In the genomic region with DNA sequence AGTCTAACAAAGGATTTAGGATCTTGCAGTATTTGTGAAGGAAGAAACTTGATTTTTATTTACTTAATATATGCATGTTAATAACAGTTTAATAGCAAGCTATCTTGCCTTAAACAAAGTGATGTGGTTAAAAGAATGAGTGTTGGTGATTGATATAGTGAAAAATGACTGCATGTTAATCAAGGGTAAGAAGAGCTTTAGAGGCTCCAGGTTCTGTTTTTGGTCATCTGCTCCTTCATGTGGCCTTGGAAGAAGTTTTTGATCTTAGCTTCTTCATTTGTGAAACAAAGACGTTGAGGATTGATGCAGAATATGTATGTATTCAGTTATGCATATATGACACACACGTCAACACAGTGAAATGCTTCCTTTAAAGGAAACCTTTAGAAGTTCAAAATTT, we compare ENCODE assay signal across 32 mouse cellular contexts.
"Had no signal": no experiment of that assay in that cellular context is flagged by ENCODE, and none has a peak within 500 bp of the region (broad histone marks: within the 10 kb centered on the region; RNA-seq: fewer than 3 reads in every experiment).

No protein-coding gene starts in this region.

- H3K4me2 ChIP-seq: limb, embryonic 12.5 days; limb, embryonic 13.5 days; limb, embryonic 15.5 days; liver, embryonic 11.5 days; liver, embryonic 12.5 days; liver, embryonic 13.5 days; liver, embryonic 15.5 days; lung, embryonic 14.5 days; lung, embryonic 15.5 days; midbrain, embryonic 11.5 days; midbrain, embryonic 12.5 days; midbrain, embryonic 13.5 days; midbrain, embryonic 15.5 days; neural tube, embryonic 12.5 days had no signal

- H3K9ac ChIP-seq: limb, embryonic 12.5 days; limb, embryonic 13.5 days; limb, embryonic 15.5 days; liver, embryonic 12.5 days; liver, embryonic 13.5 days; liver, embryonic 14.5 days; liver, embryonic 15.5 days; liver, postnatal 0 days; lung, embryonic 14.5 days; lung, embryonic 15.5 days; midbrain, embryonic 12.5 days; midbrain, embryonic 13.5 days; midbrain, embryonic 15.5 days; neural tube, embryonic 12.5 days had no signal

- H3K27ac ChIP-seq: limb, embryonic 10.5 days; limb, embryonic 12.5 days; limb, embryonic 13.5 days; limb, embryonic 15.5 days; liver, embryonic 12.5 days; liver, embryonic 13.5 days; liver, embryonic 14.5 days; liver, embryonic 15.5 days; lung, embryonic 15.5 days; macrophage; midbrain, embryonic 10.5 days; midbrain, embryonic 12.5 days; midbrain, embryonic 13.5 days; midbrain, embryonic 15.5 days; neural tube, embryonic 12.5 days had no signal

- H3K9me3 ChIP-seq: limb, embryonic 10.5 days; limb, embryonic 12.5 days; limb, embryonic 13.5 days; limb, embryonic 15.5 days; liver, embryonic 12.5 days; liver, embryonic 13.5 days; liver, embryonic 15.5 days; lung, embryonic 15.5 days; megakaryocyte, embryonic 14.5 days; midbrain, embryonic 10.5 days; midbrain, embryonic 12.5 days; midbrain, embryonic 13.5 days; midbrain, embryonic 15.5 days; neural tube, embryonic 12.5 days had no signal

- ATAC-seq: liver, embryonic 12.5 days; liver, postnatal 0 days; lung, postnatal 0 days; midbrain, embryonic 13.5 days; midbrain, embryonic 15.5 days; midbrain, embryonic 16.5 days had no signal

- H3K27me3 ChIP-seq: limb, embryonic 12.5 days; limb, embryonic 13.5 days; limb, embryonic 15.5 days; liver, embryonic 12.5 days; liver, embryonic 13.5 days; liver, embryonic 15.5 days; lung, embryonic 15.5 days; megakaryocyte, embryonic 14.5 days; midbrain, embryonic 12.5 days; midbrain, embryonic 13.5 days; midbrain, embryonic 15.5 days; neural tube, embryonic 12.5 days had no signal

- H3K4me1 ChIP-seq: limb, embryonic 10.5 days; limb, embryonic 12.5 days; limb, embryonic 13.5 days; limb, embryonic 15.5 days; liver, embryonic 12.5 days; liver, embryonic 13.5 days; liver, embryonic 15.5 days; lung, embryonic 15.5 days; megakaryocyte, embryonic 14.5 days; midbrain, embryonic 10.5 days; midbrain, embryonic 12.5 days; midbrain, embryonic 13.5 days; midbrain, embryonic 15.5 days; neural tube, embryonic 12.5 days had no signal

- H3K36me3 ChIP-seq: limb, embryonic 10.5 days; limb, embryonic 12.5 days; limb, embryonic 13.5 days; limb, embryonic 15.5 days; liver, embryonic 12.5 days; liver, embryonic 13.5 days; liver, embryonic 15.5 days; lung, embryonic 15.5 days; midbrain, embryonic 10.5 days; midbrain, embryonic 12.5 days; midbrain, embryonic 13.5 days; midbrain, embryonic 15.5 days; neural tube, embryonic 12.5 days had no signal

- DNase-seq: left cerebral cortex, postnatal 4 days; liver; liver, embryonic 13.5 days; liver, postnatal 0 days; lung, adult 18-20 months; lung, adult 2 months; lung, embryonic 14.5 days; lung, postnatal 10 days; lung, postnatal 14 days; lung, postnatal 36 days; lung, postnatal 4 days; midbrain, embryonic 14.5 days had no signal

- H3K4me3 ChIP-seq: limb, embryonic 10.5 days; limb, embryonic 12.5 days; limb, embryonic 13.5 days; limb, embryonic 15.5 days; liver, embryonic 12.5 days; liver, embryonic 13.5 days; liver, embryonic 15.5 days; lung, embryonic 15.5 days; megakaryocyte, embryonic 14.5 days; midbrain, embryonic 10.5 days; midbrain, embryonic 12.5 days; midbrain, embryonic 13.5 days; midbrain, embryonic 15.5 days; myocyte; neural tube, embryonic 12.5 days had no signal
